Mouse (Mus musculus) heart, embryonic 13.5 days (tissue): Measurements from ENCODE around the gene Oprd1. TPM values are rescaled to one million over a fixed set of nuclear protein-coding genes. Genes with fewer than 3 reads are reported as not detected.
A peak's percentile ranks its signal among the peaks of the same experiment; 100 is the strongest.

Experiments used
- ATAC-seq: fragments of 200-750 bp; cut with Nextera tagmentation; 2 replicates; pipeline ENCODE4 v1.8.0; 2017; ENCODE audit warnings: moderate TSS enrichment; ENCODE audit not compliant: insufficient number of reproducible peaks, low FRiP score, low TSS enrichment; ENCODE audit errors: extremely low read depth
- H3K27ac ChIP-seq: fragments of 300-500 bp; sonication (generic); replicated peaks from 2 replicates; pipeline ENCODE4 v1.5.1; 2015; ENCODE audit warnings: moderate library complexity, mild to moderate bottlenecking, inconsistent platforms
- H3K27me3 ChIP-seq: fragments of 300-500 bp; sonication (generic); replicated peaks from 2 replicates; pipeline ENCODE4 v1.6.1; 2015; ENCODE audit warnings: mild to moderate bottlenecking, inconsistent platforms
- H3K36me3 ChIP-seq: fragments of 300-500 bp; sonication (generic); 2 replicates; pipeline ENCODE4 v1.6.1; 2015; ENCODE audit warnings: mild to moderate bottlenecking, inconsistent platforms
- H3K4me1 ChIP-seq: fragments of 300-500 bp; sonication (generic); 2 replicates; pipeline ENCODE4 v1.6.1; 2015; ENCODE audit warnings: inconsistent platforms
- H3K4me2 ChIP-seq: fragments of 300-500 bp; sonication (generic); 2 replicates; pipeline ENCODE4 v1.6.1; 2015; ENCODE audit warnings: inconsistent platforms, mild to moderate bottlenecking, moderate library complexity
- H3K4me3 ChIP-seq: fragments of 300-500 bp; sonication (generic); 2 replicates; pipeline ENCODE4 v1.5.1; 2015; ENCODE audit warnings: moderate library complexity, mild to moderate bottlenecking, inconsistent platforms
- H3K9ac ChIP-seq: fragments of 300-500 bp; sonication (generic); 2 replicates; pipeline ENCODE4 v1.6.1; 2015; ENCODE audit warnings: inconsistent platforms, mild to moderate bottlenecking, moderate library complexity
- H3K9me3 ChIP-seq: fragments of 300-500 bp; sonication (generic); 2 replicates; pipeline ENCODE4 v1.6.1; 2016; ENCODE audit warnings: inconsistent platforms
- WGBS: fragments of 180-500 bp; shearing (Covaris S2); methylation state at CpG from one replicate; pipeline ENCODE4 v1.1.7; 2015; ENCODE audit warnings: mixed read lengths; 5-methylcytosine and 5-hydroxymethylcytosine counted together
- polyA plus RNA-seq: library from polyadenylated mRNA; unstranded; fragments of >200 nt; fragmentation: Nextera tagmentation; extraction: Ambion mirVana; gene quantifications from 2 replicates; pipeline ENCODE4 v1.2.1, GENCODE M21; 2015

The Oprd1 gene
- polyA plus RNA-seq, 1 experiment from 2014 or later: 0.96 TPM

DNA sequence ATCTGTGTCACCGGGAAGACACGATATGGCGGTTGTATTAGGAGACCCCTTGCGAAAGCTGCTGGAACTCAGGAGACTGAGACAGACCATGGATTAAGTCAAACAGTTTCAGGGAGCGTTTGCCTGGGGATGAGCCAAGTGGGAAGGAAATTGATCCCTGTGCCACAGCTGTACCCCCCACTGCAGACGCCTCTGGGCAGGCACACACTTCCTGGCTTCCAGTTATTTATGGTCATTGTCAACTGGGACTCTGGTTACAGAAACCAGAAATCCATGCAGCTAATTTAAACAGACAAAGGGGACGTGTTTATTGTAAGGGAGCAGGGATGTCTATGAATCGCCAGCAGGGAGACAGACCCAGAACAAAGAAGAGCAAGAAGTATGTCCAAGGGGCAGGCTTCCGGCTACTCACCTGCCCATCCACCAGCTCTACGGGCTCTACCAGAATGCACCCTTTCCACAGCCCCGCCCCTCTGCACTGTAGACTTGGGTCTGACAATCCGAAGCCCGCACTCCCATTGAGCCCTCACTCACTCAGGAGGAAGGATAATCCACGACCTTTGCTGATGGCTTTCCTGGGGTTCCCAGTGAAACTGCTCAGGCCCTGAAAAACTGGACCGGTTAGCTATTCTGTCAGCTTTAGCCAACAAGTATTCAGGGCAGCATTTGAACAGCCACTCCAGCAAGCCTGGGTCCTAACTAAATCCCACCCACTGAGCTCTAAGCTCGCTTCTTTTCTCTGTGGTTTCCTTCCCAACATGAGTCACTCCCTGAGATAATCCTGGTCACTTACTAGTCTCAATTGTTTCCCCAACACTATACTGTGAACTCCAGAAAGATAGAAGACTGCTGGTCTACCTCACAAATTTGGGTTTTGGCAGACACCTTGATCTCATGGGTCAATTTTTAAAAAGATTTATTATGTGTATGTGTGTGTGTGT is 22.3 kb upstream of the Oprd1 start:
- Histone ChIP-seq H3K27ac (no peak overlapping the region), H3K4me2 (no peak overlapping the region), H3K4me1 (peaks cover 6% of the 10 kb centered on the region; the same call in 1 of the 2 replicates), H3K36me3 (no peaks in the 10 kb centered on the region), H3K27me3 (no peaks in the 10 kb centered on the region), H3K9me3 (no peaks in the 10 kb centered on the region), H3K9ac (no peak overlapping the region), H3K4me3 (no peak overlapping the region)
- no peak for ATAC-seq
- 61% methylated on average over 16 of the region's 16 CpGs for WGBS

DNA sequence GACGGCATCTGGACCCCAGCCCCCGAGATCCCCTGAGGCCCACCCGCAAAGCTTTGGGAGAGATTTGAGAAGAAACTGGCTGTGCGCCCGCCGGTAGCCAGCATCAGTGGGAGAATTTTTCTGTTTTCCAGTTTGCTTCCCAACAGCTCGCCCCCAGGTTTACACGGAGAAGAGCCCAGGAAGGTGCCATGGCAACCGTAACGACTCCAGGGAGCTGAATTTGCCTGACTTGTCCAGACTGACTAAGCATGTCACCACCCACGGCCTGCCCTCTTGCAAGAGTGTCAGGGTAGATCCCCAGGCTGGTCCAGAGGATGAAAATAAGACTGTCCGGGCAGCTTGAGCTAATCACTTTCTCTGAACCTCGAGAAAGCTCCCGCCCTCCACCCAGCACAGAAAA is 21.4 kb upstream of the Oprd1 start:
- H3K4me1 ChIP-seq: peaks cover 6% of the 10 kb centered on the region; the same call in 1 of the 2 replicates
- ATAC-seq: no peak
- H3K4me2 ChIP-seq: no peak overlapping the region
- no peak overlapping the region for H3K27ac ChIP-seq
- 66% methylated on average over 14 of the region's 14 CpGs for WGBS
- no peaks in the 10 kb centered on the region for H3K9me3 ChIP-seq
- no peaks in the 10 kb centered on the region for H3K36me3 ChIP-seq
- no peak overlapping the region for H3K9ac ChIP-seq
- H3K27me3 ChIP-seq: no peaks in the 10 kb centered on the region
- no peak overlapping the region for H3K4me3 ChIP-seq

DNA sequence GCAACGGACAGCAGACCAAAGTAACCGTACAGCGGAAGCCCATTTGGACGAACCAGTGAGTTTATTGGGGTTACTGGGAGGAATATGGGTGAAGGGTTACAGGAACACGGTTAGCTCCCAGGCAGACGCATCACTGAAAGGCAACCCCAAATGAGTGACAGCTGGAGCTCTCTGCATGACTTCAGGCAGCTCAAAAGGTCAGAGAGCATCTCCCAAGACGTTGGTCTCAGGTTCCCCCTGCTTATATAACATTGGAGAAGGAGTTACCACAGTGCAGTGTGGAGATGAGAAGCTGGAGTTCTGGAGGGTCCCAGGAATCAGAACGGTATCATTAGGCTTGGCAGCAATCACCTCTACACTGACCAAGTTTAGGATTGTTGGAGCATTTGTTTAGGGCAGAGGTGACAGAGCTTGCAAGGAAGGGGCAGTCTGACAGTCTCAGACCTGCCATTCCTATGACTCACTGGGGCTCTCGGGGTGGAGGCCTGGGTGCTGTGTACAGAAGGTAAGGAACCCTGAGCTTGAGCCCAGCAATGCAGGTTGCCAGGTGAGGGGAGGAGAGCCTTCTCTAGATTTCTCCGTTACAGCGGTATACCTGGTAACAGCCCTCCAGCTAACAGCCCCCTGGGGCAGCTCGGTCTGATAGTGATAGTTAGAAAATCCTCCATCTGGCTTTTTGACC is 12.8 kb upstream of the Oprd1 start:
- no peak overlapping the region for H3K9ac ChIP-seq
- peaks cover 5% of the 10 kb centered on the region; the same call in 1 of the 2 replicates for H3K9me3 ChIP-seq
- ATAC-seq: no peak
- 44% methylated on average over 12 of the region's 12 CpGs for WGBS
- H3K4me3 ChIP-seq: no peak overlapping the region
- H3K27me3 ChIP-seq: no peaks in the 10 kb centered on the region
- no peak overlapping the region for H3K27ac ChIP-seq
- H3K4me1 ChIP-seq: peaks cover 4% of the 10 kb centered on the region; the same call in 1 of the 2 replicates
- H3K4me2 ChIP-seq: no peak overlapping the region
- no peaks in the 10 kb centered on the region for H3K36me3 ChIP-seq

DNA sequence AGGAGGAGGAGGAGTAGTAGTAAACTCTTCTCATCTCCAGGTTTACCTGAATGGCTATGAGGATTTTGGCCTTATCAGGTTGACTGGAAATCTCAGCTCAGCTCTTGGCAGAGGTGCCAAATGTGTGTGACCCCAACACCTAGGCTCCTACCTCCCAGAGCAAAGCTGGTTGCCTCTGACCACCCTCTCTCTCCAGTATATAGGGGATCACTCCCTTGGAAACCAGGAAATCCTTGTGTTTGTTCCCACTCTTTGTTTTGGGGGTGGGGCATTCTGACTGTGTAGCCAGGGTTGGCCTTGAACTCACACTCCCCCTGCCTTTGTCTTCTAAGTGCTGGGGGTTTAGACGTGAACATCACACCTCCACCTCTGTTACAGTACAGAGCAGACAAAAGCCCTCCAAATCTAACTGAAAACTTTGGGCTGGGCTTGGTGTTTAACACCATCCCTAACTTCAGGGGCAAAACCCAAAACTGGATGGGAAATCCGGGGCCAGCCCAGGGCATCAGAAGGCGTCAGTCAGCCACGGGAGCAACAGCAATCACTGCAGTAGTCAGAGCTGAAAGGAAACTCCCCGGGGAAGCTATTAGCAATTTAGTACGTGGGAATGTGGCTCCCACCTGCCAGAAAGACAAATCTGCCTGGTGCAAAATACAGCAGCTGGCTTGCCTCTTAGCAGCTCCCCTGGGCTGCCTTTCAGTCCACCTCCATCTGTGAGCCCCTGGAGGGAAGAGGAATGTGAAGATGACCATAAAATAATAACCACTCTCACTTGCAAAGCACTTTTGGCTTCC is 10.8 kb upstream of the Oprd1 start:
- H3K27me3 ChIP-seq: no peaks in the 10 kb centered on the region
- no peak overlapping the region for H3K4me3 ChIP-seq
- peaks cover 4% of the 10 kb centered on the region; the same call in 1 of the 2 replicates for H3K4me1 ChIP-seq
- 2% methylated on average over 6 of the region's 6 CpGs for WGBS
- no peak overlapping the region for H3K4me2 ChIP-seq
- H3K27ac ChIP-seq: no peak overlapping the region
- no peak for ATAC-seq
- H3K9ac ChIP-seq: no peak overlapping the region
- no peaks in the 10 kb centered on the region for H3K36me3 ChIP-seq
- H3K9me3 ChIP-seq: peaks cover 5% of the 10 kb centered on the region; the same call in 1 of the 2 replicates

DNA sequence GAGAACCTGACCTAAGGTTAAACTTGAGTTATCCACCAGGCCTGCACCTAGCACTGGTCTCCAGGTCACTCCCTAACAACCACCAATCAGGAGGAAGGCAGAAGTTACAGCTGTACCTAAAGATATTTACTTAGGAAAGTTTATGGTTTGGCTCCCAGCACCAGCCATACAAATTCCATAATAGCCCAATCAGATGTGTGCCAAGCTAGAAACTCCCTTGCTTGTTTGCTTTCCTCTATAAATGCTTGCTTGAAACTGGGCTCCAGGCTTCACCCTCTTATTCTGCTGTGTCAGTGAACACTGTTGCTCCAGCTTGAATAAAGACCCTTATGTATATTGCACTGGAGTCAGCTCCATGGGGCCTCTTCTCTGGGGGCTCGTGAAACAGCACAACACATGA is 7.4 kb upstream of the Oprd1 start:
- peaks cover 4% of the 10 kb centered on the region; the same call in 1 of the 2 replicates for H3K4me1 ChIP-seq
- no peak overlapping the region for H3K27ac ChIP-seq
- H3K4me2 ChIP-seq: no peak overlapping the region
- 64% methylated on average over 1 of the region's 1 CpGs for WGBS
- no peak overlapping the region for H3K4me3 ChIP-seq
- H3K36me3 ChIP-seq: no peaks in the 10 kb centered on the region
- H3K9me3 ChIP-seq: peaks cover 5% of the 10 kb centered on the region; the same call in 1 of the 2 replicates
- no peak overlapping the region for H3K9ac ChIP-seq
- H3K27me3 ChIP-seq: peaks cover 3% of the 10 kb centered on the region; the same call in 1 of the 2 replicates
- ATAC-seq: no peak

DNA sequence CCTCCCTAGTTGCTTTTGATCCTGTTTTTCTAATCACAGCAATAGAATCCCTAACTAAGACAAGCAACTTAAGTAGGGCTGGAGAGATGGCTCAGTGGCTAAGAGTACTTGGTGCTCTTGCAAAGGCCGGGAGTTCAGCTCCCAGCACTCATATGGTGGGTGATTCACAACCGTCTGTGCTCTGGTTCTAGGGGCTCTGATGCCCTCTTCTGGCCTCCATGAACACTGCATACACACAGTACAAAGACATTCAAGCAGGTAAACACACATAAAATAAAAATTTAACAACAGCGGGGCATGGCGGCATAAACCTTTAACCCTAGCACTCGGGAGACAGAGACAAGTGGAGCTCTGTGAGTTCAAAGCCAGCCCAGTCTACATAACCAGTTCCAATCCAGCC is 1.9 kb upstream of the Oprd1 start:
- H3K27ac ChIP-seq: no peak overlapping the region
- no peak for ATAC-seq
- H3K4me2 ChIP-seq: no peak overlapping the region
- WGBS: 73% methylated on average over 5 of the region's 5 CpGs
- peaks cover 8% of the 10 kb centered on the region; the same call in 1 of the 2 replicates for H3K4me1 ChIP-seq
- no peak overlapping the region for H3K4me3 ChIP-seq
- H3K9ac ChIP-seq: no peak overlapping the region
- H3K27me3 ChIP-seq: peaks cover 58% of the 10 kb centered on the region
- no peaks in the 10 kb centered on the region for H3K9me3 ChIP-seq
- H3K36me3 ChIP-seq: no peaks in the 10 kb centered on the region

DNA sequence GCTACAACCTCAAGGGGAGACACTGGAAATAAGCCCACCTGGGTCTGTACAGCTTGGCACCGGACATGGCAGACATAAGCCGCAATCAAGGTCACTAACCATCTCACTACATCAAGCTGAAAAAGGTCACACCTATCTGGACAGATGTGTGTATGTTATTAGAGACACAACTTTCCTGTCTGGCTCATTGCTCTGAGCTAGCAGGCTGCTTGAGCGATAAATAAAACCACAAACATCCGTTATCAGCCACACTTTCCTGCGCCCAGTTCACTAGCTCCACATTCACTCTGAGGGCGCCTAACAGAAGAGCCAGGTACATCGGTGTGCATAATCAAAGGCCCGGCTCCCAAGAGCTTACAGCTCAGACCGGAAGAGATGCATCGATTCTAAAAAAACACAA is 806 bp upstream of the Oprd1 start:
- peak overlapping the region; percentile 58 for H3K4me3 ChIP-seq
- peak overlapping the region; percentile 86 for H3K4me2 ChIP-seq
- no peaks in the 10 kb centered on the region for H3K9me3 ChIP-seq
- H3K27ac ChIP-seq: no peak overlapping the region
- peaks cover 8% of the 10 kb centered on the region; the same call in 1 of the 2 replicates for H3K4me1 ChIP-seq
- no peak overlapping the region for H3K9ac ChIP-seq
- ATAC-seq: no peak
- H3K36me3 ChIP-seq: no peaks in the 10 kb centered on the region
- H3K27me3 ChIP-seq: peaks cover 69% of the 10 kb centered on the region
- WGBS: 28% methylated on average over 10 of the region's 10 CpGs

DNA sequence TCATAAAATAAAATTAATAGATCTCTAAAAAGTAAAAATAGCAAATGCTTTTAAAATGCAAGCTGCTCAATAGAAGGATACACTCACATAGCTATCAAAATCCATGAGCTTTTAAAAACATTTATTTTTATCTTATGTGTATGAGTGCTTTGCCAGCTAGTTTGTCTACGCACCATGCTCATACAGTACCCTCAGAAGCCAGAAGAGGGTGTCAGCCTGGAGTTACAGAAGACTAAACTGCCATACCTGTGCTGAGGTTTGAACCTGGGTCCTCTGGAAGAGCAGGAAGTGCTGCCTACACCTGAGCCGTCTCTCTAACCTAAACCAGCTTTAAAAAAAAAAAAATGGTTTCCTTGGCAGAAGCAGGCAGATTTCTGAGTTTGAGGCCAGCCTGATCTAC is 5.6 kb downstream of the Oprd1 start:
- no peak overlapping the region for H3K27ac ChIP-seq
- no peak for ATAC-seq
- H3K36me3 ChIP-seq: no peaks in the 10 kb centered on the region
- 90% methylated on average over 2 of the region's 2 CpGs for WGBS
- H3K4me2 ChIP-seq: no peak overlapping the region
- no peak overlapping the region for H3K4me3 ChIP-seq
- no peak overlapping the region for H3K9ac ChIP-seq
- H3K27me3 ChIP-seq: peaks cover 38% of the 10 kb centered on the region
- no peaks in the 10 kb centered on the region; the same call in 1 of the 2 replicates for H3K9me3 ChIP-seq
- H3K4me1 ChIP-seq: no peaks in the 10 kb centered on the region

DNA sequence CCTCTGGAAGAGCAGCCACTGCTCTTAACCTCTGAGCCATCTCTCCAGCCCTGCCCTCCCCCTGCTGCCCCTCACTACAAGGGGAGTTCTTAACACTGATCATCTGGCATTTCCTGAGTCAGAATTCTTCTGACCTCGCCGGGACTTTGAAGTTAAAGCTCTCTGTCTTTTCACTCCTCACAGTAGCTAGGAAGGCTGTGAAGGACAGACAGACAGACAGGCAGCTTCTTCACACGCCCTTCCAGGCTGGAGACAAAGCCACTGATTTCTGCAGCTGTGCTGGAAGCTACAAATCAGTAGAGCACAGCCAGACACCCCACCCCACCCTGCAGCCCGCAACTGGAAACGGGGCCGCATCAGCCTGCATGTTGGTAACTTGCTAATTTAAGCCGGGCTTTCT is 7.3 kb downstream of the Oprd1 start:
- H3K4me1 ChIP-seq: peaks cover 9% of the 10 kb centered on the region
- H3K4me3 ChIP-seq: no peak overlapping the region
- WGBS: 65% methylated on average over 7 of the region's 7 CpGs
- H3K9ac ChIP-seq: no peak overlapping the region
- peaks cover 22% of the 10 kb centered on the region for H3K27me3 ChIP-seq
- no peaks in the 10 kb centered on the region for H3K36me3 ChIP-seq
- H3K9me3 ChIP-seq: no peaks in the 10 kb centered on the region; the same call in 1 of the 2 replicates
- no peak overlapping the region for H3K4me2 ChIP-seq
- ATAC-seq: no peak
- H3K27ac ChIP-seq: no peak overlapping the region

DNA sequence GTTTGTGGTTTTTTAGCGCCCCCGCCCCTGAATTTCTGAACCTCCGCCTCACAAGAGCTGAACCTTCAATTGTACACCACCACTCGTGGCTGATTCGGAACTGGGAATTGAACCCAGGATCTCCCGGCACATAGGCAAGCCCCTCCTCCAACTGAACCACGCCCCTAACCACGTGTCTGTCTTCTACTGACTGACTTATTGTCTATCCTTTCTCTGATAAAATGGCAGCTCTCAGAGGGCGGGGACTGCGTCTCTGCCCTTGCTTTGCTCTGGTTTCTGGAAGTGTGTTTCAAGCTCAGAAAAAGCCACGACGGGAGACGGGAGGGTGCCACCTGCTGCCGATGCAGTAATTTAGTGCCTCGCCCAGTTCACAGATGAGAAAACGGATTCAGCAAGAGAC is 10.4 kb downstream of the Oprd1 start:
- H3K4me2 ChIP-seq: no peak overlapping the region
- no peak overlapping the region for H3K27ac ChIP-seq
- ATAC-seq: no peak
- H3K9ac ChIP-seq: no peak overlapping the region
- WGBS: 69% methylated on average over 16 of the region's 16 CpGs
- no peaks in the 10 kb centered on the region for H3K36me3 ChIP-seq
- no peaks in the 10 kb centered on the region for H3K27me3 ChIP-seq
- no peak overlapping the region for H3K4me3 ChIP-seq
- H3K4me1 ChIP-seq: peaks cover 34% of the 10 kb centered on the region
- H3K9me3 ChIP-seq: no peaks in the 10 kb centered on the region; the same call in 1 of the 2 replicates

DNA sequence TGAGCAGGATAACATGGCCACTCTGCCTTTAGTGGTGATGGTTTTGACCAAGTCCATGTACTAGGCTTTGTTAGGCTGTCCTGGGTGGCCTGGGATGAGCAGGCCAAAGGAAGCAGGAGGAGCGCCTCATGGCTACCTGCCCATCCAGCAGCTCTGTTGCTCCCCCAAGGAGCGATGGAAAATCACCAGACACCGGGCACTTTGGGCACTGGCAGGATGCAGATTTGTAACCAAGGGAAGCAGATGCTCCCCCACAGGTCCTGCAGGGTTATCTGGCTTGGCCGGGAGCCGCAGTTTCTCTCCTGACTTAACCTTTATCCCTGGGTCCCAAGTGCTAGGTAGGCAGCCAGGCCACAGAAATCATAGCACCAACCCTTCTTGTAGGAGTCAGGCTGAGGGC is 10.9 kb downstream of the Oprd1 start:
- Histone ChIP-seq H3K4me3 (no peak overlapping the region), H3K9me3 (no peaks in the 10 kb centered on the region; the same call in 1 of the 2 replicates), H3K4me2 (no peak overlapping the region), H3K36me3 (no peaks in the 10 kb centered on the region), H3K4me1 (peaks cover 39% of the 10 kb centered on the region), H3K9ac (no peak overlapping the region), H3K27me3 (no peaks in the 10 kb centered on the region), H3K27ac (no peak overlapping the region)
- 77% methylated on average over 5 of the region's 5 CpGs for WGBS
- ATAC-seq: no peak
